Mouse (Mus musculus) hindbrain, embryonic 12.5 days (tissue): ENCODE measurements around the gene Supt3. TPM values are rescaled to one million over a fixed set of nuclear protein-coding genes. Genes with fewer than 3 reads are reported as not detected.
A peak's percentile ranks its signal among the peaks of the same experiment; 100 is the strongest.

Experiments used
- ATAC-seq: fragments of 200-750 bp; cut with Nextera tagmentation; 2 replicates; pipeline ENCODE4 v1.8.0; 2017; ENCODE audit warnings: moderate TSS enrichment; ENCODE audit not compliant: low FRiP score
- H3K27ac ChIP-seq: fragments of 300-500 bp; sonication (generic); 2 replicates; pipeline ENCODE4 v1.5.1; 2016; ENCODE audit warnings: mild to moderate bottlenecking
- H3K27me3 ChIP-seq: fragments of 300-500 bp; sonication (generic); 2 replicates; pipeline ENCODE4 v1.6.1; 2016; ENCODE audit warnings: mild to moderate bottlenecking
- H3K36me3 ChIP-seq: fragments of 300-500 bp; sonication (generic); 2 replicates; pipeline ENCODE4 v1.6.1; 2016; ENCODE audit warnings: mild to moderate bottlenecking
- H3K4me1 ChIP-seq: fragments of 300-500 bp; sonication (generic); 2 replicates; pipeline ENCODE4 v1.6.1; 2016
- H3K4me2 ChIP-seq: fragments of 300-500 bp; sonication (generic); replicated peaks from 2 replicates; pipeline ENCODE4 v1.6.1; 2016; ENCODE audit warnings: mild to moderate bottlenecking
- H3K4me3 ChIP-seq: fragments of 300-500 bp; sonication (generic); 2 replicates; pipeline ENCODE4 v1.5.1; 2016; ENCODE audit warnings: mild to moderate bottlenecking
- H3K9ac ChIP-seq: fragments of 300-500 bp; sonication (generic); 2 replicates; pipeline ENCODE4 v1.6.1; 2016; ENCODE audit warnings: mild to moderate bottlenecking, moderate library complexity
- H3K9me3 ChIP-seq: fragments of 300-500 bp; sonication (generic); replicated peaks from 2 replicates; pipeline ENCODE4 v1.6.1; 2016; ENCODE audit warnings: mild to moderate bottlenecking
- WGBS: fragments of 180-500 bp; shearing (Covaris S2); methylation state at CpG from one replicate; pipeline ENCODE4 v1.1.7; 2016; 5-methylcytosine and 5-hydroxymethylcytosine counted together
- polyA plus RNA-seq: library from polyadenylated mRNA; unstranded; fragments of >200 nt; fragmentation: Nextera tagmentation; extraction: Ambion mirVana; gene quantifications from 2 replicates; pipeline ENCODE4 v1.2.1, GENCODE M21; 2016

The Supt3 gene
- polyA plus RNA-seq, 1 experiment from 2014 or later: 26.2 TPM

DNA sequence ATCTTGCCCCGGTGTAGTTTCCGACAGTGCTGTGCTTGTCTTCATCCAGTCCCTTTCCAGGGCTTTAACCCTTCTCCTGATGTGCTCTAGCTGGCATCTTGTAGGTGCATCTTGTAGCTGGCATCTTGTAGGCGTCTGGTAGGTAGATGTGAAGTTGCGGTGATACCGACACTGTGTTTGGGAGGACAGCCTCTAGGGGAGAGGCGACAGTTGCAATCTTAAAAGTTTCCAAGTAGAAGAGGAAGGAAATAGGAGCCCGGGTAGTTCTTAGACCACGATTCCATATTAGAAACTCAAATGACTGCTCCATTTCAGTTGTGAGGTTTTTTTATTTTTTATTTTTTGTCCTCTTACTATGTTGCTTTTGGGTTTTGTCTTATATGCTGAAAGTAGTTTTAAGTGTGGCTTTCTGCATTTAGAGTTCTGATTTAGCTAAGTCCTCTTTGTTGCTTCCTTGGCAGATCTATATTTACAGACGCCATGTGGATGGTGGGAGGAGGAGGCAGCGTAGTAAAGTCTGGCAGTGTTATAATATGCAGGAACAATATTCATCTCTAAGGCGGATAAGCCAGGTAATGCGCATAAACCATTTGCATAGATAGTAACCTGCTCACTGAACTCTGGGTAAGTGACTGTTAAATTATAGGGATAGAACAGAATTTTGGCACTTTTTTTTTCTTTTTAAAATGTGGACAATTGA lies 15.4 kb downstream of the Supt3 start:
- Histone ChIP-seq H3K4me1 (no peaks in the 10 kb centered on the region), H3K36me3 (peaks cover 4% of the 10 kb centered on the region), H3K9me3 (no peaks in the 10 kb centered on the region), H3K4me3 (no peak overlapping the region), H3K4me2 (no peak overlapping the region), H3K27me3 (no peaks in the 10 kb centered on the region), H3K27ac (no peak overlapping the region), H3K9ac (no peak overlapping the region)
- 94% methylated on average over 12 of the region's 12 CpGs for WGBS
- no peak for ATAC-seq

DNA sequence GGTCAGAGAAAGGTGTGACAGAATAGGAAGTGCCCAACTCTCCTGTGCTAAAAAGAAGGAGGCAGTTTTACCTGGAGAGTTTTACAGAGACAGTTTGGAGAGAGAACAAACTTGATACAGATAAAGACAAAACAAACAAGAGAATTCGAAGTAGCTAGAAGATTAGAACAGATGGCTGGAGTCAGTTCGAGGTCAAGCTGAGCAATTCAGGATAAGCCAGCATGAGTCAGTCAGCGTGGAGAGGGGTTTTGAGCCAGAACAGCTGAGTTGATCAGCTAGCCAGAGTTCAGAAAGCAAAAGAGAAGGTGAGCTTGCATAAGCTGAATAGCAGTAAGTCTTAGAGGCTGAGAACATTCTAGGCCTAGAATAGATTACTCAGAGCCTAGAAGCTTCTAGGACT lies 20.4 kb downstream of the Supt3 start:
- H3K4me1 ChIP-seq: no peaks in the 10 kb centered on the region
- no peaks in the 10 kb centered on the region for H3K27me3 ChIP-seq
- no peak for ATAC-seq
- H3K9ac ChIP-seq: no peak overlapping the region
- no peaks in the 10 kb centered on the region for H3K9me3 ChIP-seq
- 63% methylated on average over 3 of the region's 3 CpGs for WGBS
- H3K4me2 ChIP-seq: no peak overlapping the region
- H3K36me3 ChIP-seq: no peaks in the 10 kb centered on the region
- H3K4me3 ChIP-seq: no peak overlapping the region
- no peak overlapping the region for H3K27ac ChIP-seq

DNA sequence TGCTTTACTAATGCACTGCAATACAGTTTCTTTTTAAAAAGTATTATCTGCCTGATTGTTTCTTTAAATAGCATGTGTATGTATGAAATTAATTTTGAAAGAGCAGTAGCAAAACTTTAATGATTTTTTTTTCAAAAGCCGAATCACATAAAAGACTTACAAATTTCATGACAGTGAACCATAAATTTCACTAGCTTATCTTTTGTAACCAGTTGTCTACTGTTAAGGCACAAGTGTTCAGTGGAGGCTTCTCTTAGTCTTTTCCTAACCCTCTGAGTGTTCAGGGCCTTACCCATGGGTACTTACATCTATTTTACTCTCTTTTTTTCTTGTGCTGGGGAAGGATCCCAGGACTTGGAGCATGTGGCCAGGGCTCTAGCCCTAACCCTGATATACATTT lies 30.1 kb downstream of the Supt3 start:
- H3K9ac ChIP-seq: no peak overlapping the region
- ATAC-seq: no peak
- no peak overlapping the region for H3K4me3 ChIP-seq
- H3K27me3 ChIP-seq: no peaks in the 10 kb centered on the region
- no peak overlapping the region for H3K27ac ChIP-seq
- H3K4me1 ChIP-seq: no peaks in the 10 kb centered on the region
- H3K4me2 ChIP-seq: no peak overlapping the region
- H3K36me3 ChIP-seq: no peaks in the 10 kb centered on the region
- 89% methylated on average over 1 of the region's 1 CpGs for WGBS
- no peaks in the 10 kb centered on the region for H3K9me3 ChIP-seq

DNA sequence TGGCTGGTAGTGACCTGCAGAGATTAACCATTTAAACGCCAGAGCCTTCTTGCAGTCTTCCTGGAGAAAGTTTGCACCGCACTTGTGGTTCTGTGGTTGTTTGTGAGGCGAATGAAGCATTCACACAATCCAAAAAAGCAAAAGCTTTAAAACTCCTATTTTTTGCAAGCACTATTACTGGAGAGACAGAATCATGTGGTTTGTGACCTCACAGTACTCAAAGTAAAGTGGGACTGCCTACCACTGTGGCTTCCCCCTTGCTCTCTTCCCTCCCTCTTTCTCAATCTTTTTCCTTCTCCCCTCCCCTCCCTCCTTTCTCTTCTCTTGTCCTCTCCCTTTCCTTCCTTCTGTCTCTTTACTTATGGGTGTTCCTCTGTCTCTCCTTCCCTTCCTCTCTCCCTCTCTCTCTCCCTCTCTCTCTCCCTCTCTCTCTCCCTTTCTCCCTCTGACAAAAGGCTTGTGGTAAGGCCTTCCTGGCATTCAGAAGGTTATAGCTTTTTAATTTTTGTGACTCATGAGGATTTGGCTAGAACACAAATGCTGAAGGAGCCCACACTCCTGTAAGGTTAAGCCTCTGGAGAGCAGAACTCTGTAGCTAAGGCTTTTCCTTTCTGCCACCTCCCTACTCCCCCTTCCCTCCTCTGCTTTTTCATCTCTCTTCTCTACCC lies 37.7 kb downstream of the Supt3 start, which contains the start of gene Runx2:
Gene Runx2, minus strand, starts transcription at position 290 of the 668 bp plus-strand sequence.
- no peak within 1 kb of the TSS for H3K4me3 ChIP-seq
- 0 out of 2 replicates have a peak within 1 kb of the TSS, but pooled peaks have one; percentile 8 for H3K4me2 ChIP-seq
- WGBS: 36% methylated on average over 3 of the region's 3 CpGs
- H3K4me1 ChIP-seq: 0 out of 2 replicates have a peak, but pooled peaks cover 4% of the 10 kb centered on the region
- no peak within 1 kb of the TSS for H3K9ac ChIP-seq
- no peaks in the 10 kb centered on the region for H3K9me3 ChIP-seq
- H3K27ac ChIP-seq: no peak within 1 kb of the TSS
- H3K36me3 ChIP-seq: no peaks in the 10 kb centered on the region
- no peaks in the 10 kb centered on the region for H3K27me3 ChIP-seq
- no peak for ATAC-seq

DNA sequence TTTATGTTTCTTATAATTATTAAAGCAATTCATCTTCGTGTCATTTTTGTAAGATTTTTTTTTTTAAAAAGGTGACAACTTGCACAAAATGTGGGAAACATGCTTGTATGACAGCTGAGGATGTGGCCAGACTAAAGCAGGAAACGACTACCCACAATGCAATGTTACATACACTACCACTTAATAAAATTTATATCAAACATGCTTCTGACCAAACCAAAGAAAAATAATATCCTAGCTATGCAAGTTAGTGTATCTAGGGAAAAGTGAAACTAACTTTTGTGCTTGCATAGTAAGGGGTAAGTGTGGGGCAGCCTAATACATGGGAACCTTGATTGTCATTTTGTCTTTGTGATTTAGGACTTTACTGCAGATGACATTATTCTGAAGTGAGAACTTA lies 41.9 kb downstream of the Supt3 start:
- no peak overlapping the region for H3K4me2 ChIP-seq
- WGBS: 82% methylated on average over 2 of the region's 2 CpGs
- H3K9me3 ChIP-seq: no peaks in the 10 kb centered on the region
- 0 out of 2 replicates have a peak, but pooled peaks cover 4% of the 10 kb centered on the region for H3K4me1 ChIP-seq
- no peak for ATAC-seq
- H3K27ac ChIP-seq: no peak overlapping the region
- no peaks in the 10 kb centered on the region for H3K36me3 ChIP-seq
- H3K4me3 ChIP-seq: no peak overlapping the region
- no peaks in the 10 kb centered on the region for H3K27me3 ChIP-seq
- H3K9ac ChIP-seq: no peak overlapping the region

DNA sequence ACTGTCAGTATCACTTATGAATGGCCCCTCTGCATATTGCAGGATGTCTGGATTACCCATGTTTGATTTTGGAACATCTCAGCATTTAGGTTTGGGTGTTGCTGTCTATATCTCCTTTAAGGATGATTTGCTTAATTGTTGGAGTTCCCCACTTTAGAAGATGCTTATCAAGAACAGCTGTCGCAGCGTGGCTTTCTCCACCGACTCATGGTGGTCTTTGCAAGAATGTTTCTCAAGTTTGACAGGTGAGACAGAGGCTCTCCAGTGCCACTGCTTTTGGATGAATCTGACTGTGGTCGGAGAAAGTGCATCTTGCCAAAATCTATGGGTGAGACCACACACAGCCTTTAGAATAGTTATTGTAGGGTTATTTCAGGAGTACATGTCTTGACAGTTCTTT lies 42.9 kb downstream of the Supt3 start:
- Histone ChIP-seq H3K27me3 (no peaks in the 10 kb centered on the region), H3K27ac (no peak overlapping the region), H3K36me3 (no peaks in the 10 kb centered on the region), H3K4me1 (0 out of 2 replicates have a peak, but pooled peaks cover 2% of the 10 kb centered on the region), H3K9ac (no peak overlapping the region), H3K4me2 (no peak overlapping the region), H3K9me3 (no peaks in the 10 kb centered on the region), H3K4me3 (no peak overlapping the region)
- ATAC-seq: no peak
- 72% methylated on average over 4 of the region's 4 CpGs for WGBS

DNA sequence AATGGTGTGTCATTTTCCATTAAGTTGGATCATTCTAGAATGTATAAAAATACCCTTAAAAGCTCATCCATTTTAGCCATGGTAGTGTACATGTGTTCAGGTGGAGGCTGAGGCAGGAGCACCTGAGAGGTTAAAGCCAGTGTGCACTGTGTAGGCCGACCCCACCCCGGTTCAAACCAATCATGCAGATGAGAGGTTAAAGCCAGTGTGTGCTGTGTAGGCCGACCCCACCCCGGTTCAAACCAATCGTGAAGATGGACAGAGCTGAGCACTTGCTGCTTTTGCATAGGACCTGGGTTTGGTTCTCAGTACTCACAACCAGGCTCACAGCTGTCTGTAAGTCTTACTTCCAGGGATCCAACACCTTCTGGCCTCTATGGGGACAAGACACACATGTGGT lies 45.0 kb downstream of the Supt3 start:
- H3K4me3 ChIP-seq: no peak overlapping the region
- H3K27me3 ChIP-seq: no peaks in the 10 kb centered on the region
- no peak overlapping the region for H3K4me2 ChIP-seq
- ATAC-seq: no peak
- no peaks in the 10 kb centered on the region for H3K4me1 ChIP-seq
- WGBS: 94% methylated on average over 5 of the region's 5 CpGs
- H3K27ac ChIP-seq: no peak overlapping the region
- H3K9me3 ChIP-seq: no peaks in the 10 kb centered on the region
- no peak overlapping the region for H3K9ac ChIP-seq
- no peaks in the 10 kb centered on the region for H3K36me3 ChIP-seq

DNA sequence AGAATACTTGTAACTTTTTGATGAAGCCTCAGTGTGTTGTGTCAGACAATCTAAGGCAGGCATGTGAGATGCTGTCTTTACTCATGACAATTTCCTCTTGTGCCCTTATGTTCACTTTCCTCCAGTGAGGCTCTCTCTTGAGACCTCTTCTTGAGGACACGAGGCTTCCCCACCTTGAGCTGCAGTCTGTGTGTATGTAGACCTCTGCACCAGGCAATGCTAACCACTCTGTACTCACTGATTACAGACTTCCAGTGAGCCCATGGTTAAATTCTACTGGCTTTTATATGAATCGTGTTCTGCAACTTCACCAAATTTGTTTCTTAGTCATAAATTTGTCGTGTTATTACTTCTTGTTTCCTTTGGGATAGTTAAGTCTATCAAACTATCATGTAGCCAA lies 50.2 kb downstream of the Supt3 start:
- no peaks in the 10 kb centered on the region for H3K27me3 ChIP-seq
- no peak overlapping the region for H3K4me3 ChIP-seq
- H3K4me2 ChIP-seq: no peak overlapping the region
- 86% methylated on average over 3 of the region's 3 CpGs for WGBS
- no peaks in the 10 kb centered on the region for H3K36me3 ChIP-seq
- H3K9ac ChIP-seq: no peak overlapping the region
- ATAC-seq: no peak
- H3K4me1 ChIP-seq: no peaks in the 10 kb centered on the region
- H3K27ac ChIP-seq: no peak overlapping the region
- no peaks in the 10 kb centered on the region for H3K9me3 ChIP-seq

DNA sequence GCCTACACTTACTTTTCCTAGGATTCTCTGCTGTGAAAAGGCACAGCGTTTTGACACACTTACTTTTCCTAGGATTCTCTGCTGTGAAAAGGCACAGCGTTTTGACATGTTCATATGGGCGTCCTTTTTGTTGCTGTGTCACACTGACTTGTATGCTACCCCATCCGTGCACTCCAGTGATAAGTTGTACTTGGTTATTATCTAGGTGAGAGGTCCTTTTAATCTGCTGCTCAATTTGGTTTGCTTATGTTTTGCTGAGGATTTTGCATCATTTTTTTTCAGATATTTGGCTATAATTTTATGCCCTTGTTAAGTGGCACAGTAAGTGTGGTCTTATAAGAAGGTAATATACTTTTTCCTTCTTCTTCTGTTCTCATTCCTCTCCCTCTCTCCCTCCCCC lies 51.0 kb downstream of the Supt3 start:
- 82% methylated on average over 4 of the region's 4 CpGs for WGBS

DNA sequence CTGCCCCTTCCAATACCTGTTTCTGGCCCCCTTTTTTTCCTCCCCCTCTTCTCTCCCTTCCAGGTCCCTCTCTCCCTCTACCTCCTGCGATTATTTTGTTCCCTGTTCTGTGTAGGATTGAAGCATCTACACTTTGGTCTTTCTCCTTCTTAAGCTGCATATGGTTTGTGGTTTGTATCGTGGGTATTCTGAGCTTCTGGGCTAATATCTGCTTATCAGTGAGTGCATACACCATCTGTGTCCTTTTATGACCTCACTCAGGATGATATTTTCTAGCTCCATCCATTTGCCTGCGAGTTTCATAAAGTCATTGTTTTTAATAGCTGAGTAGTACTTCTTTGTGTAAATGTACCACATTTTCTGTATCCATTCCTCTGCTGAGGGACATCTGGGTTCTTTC lies 52.6 kb downstream of the Supt3 start:
- H3K4me1 ChIP-seq: no peaks in the 10 kb centered on the region
- H3K36me3 ChIP-seq: no peaks in the 10 kb centered on the region
- H3K27me3 ChIP-seq: no peaks in the 10 kb centered on the region
- no peak overlapping the region for H3K27ac ChIP-seq
- 92% methylated on average over 3 of the region's 3 CpGs for WGBS
- no peak overlapping the region for H3K4me3 ChIP-seq
- ATAC-seq: no peak
- no peaks in the 10 kb centered on the region for H3K9me3 ChIP-seq
- no peak overlapping the region for H3K4me2 ChIP-seq
- H3K9ac ChIP-seq: no peak overlapping the region

More for the DNA sequence above, 51.0 kb downstream of the Supt3 start:
- no peaks in the 10 kb centered on the region for H3K4me1 ChIP-seq
- H3K36me3 ChIP-seq: no peaks in the 10 kb centered on the region
- no peak overlapping the region for H3K9ac ChIP-seq
- no peak for ATAC-seq
- H3K4me3 ChIP-seq: no peak overlapping the region
- H3K27me3 ChIP-seq: no peaks in the 10 kb centered on the region
- no peak overlapping the region for H3K27ac ChIP-seq
- H3K9me3 ChIP-seq: no peaks in the 10 kb centered on the region
- no peak overlapping the region for H3K4me2 ChIP-seq

DNA sequence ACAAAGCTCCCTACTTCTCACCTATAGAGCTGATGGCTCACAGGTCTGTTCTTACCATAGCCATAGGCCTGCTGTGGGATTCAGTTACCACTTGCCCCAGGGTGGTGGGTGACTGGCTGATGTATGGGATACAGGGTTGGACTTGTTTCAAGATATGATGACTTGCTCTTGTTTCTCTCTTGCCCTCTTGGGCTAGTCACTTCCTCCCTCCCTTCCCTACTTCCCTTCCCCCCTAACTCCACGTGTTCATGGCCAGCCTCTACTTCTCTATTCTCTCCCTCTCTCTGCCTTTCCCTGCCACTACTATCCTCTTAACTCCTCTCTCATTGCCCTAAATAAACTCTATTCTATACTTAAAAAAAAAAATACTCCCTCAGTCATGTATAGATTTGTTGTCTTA lies 54.2 kb downstream of the Supt3 start:
- no peaks in the 10 kb centered on the region for H3K4me1 ChIP-seq
- H3K4me2 ChIP-seq: no peak overlapping the region
- 82% methylated on average over 1 of the region's 1 CpGs for WGBS

DNA sequence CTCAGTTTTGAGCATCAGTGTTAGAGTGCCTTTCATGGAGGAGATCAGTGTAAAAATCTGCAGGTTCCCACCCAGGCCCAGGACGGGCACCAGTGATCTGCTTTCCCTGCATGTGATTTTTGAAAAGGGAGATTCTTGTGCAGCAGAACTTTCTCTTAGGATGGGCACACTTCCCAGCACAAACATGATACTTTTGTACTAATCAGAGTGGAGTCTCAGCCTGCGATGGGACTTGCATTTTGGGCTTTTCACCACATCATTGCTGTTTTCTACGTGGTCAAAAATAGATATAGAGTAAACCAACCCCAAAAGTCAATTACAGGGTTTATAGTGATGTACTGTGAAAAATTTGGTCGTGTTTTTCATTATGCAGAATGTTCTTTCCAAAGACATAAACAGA lies 65.2 kb downstream of the Supt3 start:
- ATAC-seq: no peak
- 84% methylated on average over 4 of the region's 4 CpGs for WGBS
- no peaks in the 10 kb centered on the region for H3K27me3 ChIP-seq

More for the DNA sequence above, 54.2 kb downstream of the Supt3 start:
- H3K27me3 ChIP-seq: no peaks in the 10 kb centered on the region
- H3K36me3 ChIP-seq: no peaks in the 10 kb centered on the region
- H3K27ac ChIP-seq: no peak overlapping the region
- no peak overlapping the region for H3K9ac ChIP-seq
- no peak overlapping the region for H3K4me3 ChIP-seq
- ATAC-seq: no peak
- H3K9me3 ChIP-seq: no peaks in the 10 kb centered on the region

DNA sequence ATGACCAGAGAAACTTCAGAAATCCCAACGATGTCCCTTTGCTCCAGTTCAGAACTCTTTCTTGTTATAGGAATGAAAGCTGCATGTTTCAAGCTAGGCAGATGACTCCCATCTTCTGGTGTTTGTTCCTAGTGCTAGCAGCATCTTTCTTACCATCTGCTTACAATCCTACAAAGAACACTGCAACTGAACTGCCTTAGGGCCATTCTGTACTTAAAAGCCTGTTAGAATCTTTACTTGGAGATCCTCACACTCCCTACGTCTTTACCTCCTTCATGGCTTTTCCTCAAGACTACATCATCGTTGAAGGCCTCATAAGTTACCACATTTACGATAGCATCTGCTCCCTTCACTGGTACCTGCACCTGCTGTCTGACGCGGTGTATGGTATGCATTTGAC lies 86.2 kb downstream of the Supt3 start:
- Histone ChIP-seq H3K27ac (no peak overlapping the region), H3K9me3 (no peaks in the 10 kb centered on the region), H3K36me3 (no peaks in the 10 kb centered on the region), H3K4me1 (no peaks in the 10 kb centered on the region), H3K9ac (no peak overlapping the region), H3K4me2 (no peak overlapping the region), H3K27me3 (no peaks in the 10 kb centered on the region), H3K4me3 (no peak overlapping the region)
- no peak for ATAC-seq
- WGBS: 93% methylated on average over 6 of the region's 6 CpGs

More for the DNA sequence above, 65.2 kb downstream of the Supt3 start:
- H3K4me3 ChIP-seq: no peak overlapping the region
- H3K4me2 ChIP-seq: no peak overlapping the region
- H3K4me1 ChIP-seq: no peaks in the 10 kb centered on the region
- H3K9ac ChIP-seq: no peak overlapping the region
- H3K27ac ChIP-seq: no peak overlapping the region
- H3K9me3 ChIP-seq: no peaks in the 10 kb centered on the region
- no peaks in the 10 kb centered on the region for H3K36me3 ChIP-seq
